Comparison of ENCODE assay signal across 8 mouse cellular contexts in genomic region chr10:59899341-59900173, GRCm38 (mm10). TPM values are rescaled to one million over a fixed set of nuclear protein-coding genes. Genes with fewer than 3 reads are reported as not detected.
A peak's percentile ranks its signal among the peaks of the same experiment; 100 is the strongest.
DNase-seq lines count a peak whose midpoint lies in the region; ATAC-seq and TF ChIP-seq lines count a peak whose summit lies in the region.

No protein-coding gene starts in this region.

- peak; percentile 89 for TF ChIP-seq POLR2A in CH12.LX (IDR thresholded peaks at IDR 0.05; ENCODE audit: low read depth, low read length)

- H3K79me2 ChIP-seq in CH12.LX (replicated peaks; ENCODE audit: control insufficient read depth, extremely low read depth, insufficient read depth, poor library complexity, severe bottlenecking): no peaks in the 10 kb centered on the region

- H3K9me3 ChIP-seq in CH12.LX (replicated peaks; ENCODE audit: low read length): no peaks in the 10 kb centered on the region
- no peaks in the 10 kb centered on the region for H3K9me3 ChIP-seq in forebrain, embryonic 12.5 days
- no peaks in the 10 kb centered on the region for H3K9me3 ChIP-seq in liver, postnatal 0 days (ENCODE audit: low read length)
- no peaks in the 10 kb centered on the region for H3K9me3 ChIP-seq in neural tube, embryonic 13.5 days

- peak overlapping the region; percentile 67 for H3K9ac ChIP-seq in CH12.LX (ENCODE audit: insufficient read depth, low read depth)
- peak overlapping the region; percentile 60 for H3K9ac ChIP-seq in forebrain, embryonic 12.5 days
- H3K9ac ChIP-seq in liver, postnatal 0 days (replicated peaks): peak overlapping the region; percentile 70
- peak overlapping the region; percentile 60 for H3K9ac ChIP-seq in neural tube, embryonic 13.5 days

- WGBS in forebrain, embryonic 12.5 days: 7% methylated on average over 21 of the region's 21 CpGs
- 9% methylated on average over 21 of the region's 21 CpGs for WGBS in liver, postnatal 0 days (ENCODE audit: insufficient replicate concordance)
- WGBS in neural tube, embryonic 13.5 days: 5% methylated on average over 21 of the region's 21 CpGs

- TF ChIP-seq CTCF in CH12.LX (conservative IDR thresholded peaks at IDR 0.05 in 1 of 2, IDR thresholded peaks at IDR 0.05 in 1 of 2; ENCODE audit: low read depth in 2 of 2, low read length in 2 of 2): no peak
- no peak for TF ChIP-seq CTCF in liver, postnatal 0 days (IDR thresholded peaks at IDR 0.05; ENCODE audit: low read depth)

- H3K4me1 ChIP-seq in CH12.LX (ENCODE audit: control insufficient read depth in 1 of 2, insufficient read depth in 2 of 2): peaks cover 70 to 90% of the 10 kb centered on the region in 2 experiments
- H3K4me1 ChIP-seq in forebrain, embryonic 12.5 days: peaks cover 86% of the 10 kb centered on the region
- H3K4me1 ChIP-seq in liver, postnatal 0 days (ENCODE audit: insufficient read depth): peaks cover 49% of the 10 kb centered on the region
- peaks cover 87% of the 10 kb centered on the region for H3K4me1 ChIP-seq in neural tube, embryonic 13.5 days (replicated peaks)

- peak; percentile 94 for ATAC-seq in forebrain, embryonic 12.5 days (ENCODE audit: low FRiP score)
- ATAC-seq in liver, postnatal 0 days: peak; percentile 94
- ATAC-seq in neural tube, embryonic 13.5 days (ENCODE audit: low read depth): peak; percentile 86

- intact Hi-C loops in heart, postnatal 10 days (cut with DNase I): no loop called here

- H3K4me2 ChIP-seq in CH12.LX (ENCODE audit: insufficient read depth, low read depth, poor library complexity, severe bottlenecking): peak overlapping the region; percentile 53
- peak overlapping the region; percentile 39 for H3K4me2 ChIP-seq in forebrain, embryonic 12.5 days
- H3K4me2 ChIP-seq in liver, postnatal 0 days (ENCODE audit: low read depth, low read length): peak overlapping the region; percentile 75
- peak overlapping the region; percentile 31 for H3K4me2 ChIP-seq in neural tube, embryonic 13.5 days

- peak overlapping the region; percentile 29 to 37 (median 30) for H3K4me3 ChIP-seq in CH12.LX (replicated peaks in 1 of 3; ENCODE audit: low read depth in 2 of 3, low read length in 2 of 3, poor library complexity in 1 of 3)
- 0 out of 2 replicates have a peak overlapping the region, but pooled peaks have one; percentile 7 for H3K4me3 ChIP-seq in forebrain, embryonic 12.5 days (replicated peaks)
- peak overlapping the region; percentile 25 for H3K4me3 ChIP-seq in liver, postnatal 0 days (ENCODE audit: low read depth, low read length)
- no peak overlapping the region for H3K4me3 ChIP-seq in neural tube, embryonic 13.5 days

- peak; percentile 94 for DNase-seq in CH12.LX (ENCODE audit: extremely low read depth)
- DNase-seq in c-Kit-positive CD71-positive TER-119-negative erythroid progenitor cells, embryonic 14.5 days (ENCODE audit: low read depth): peak; percentile 78
- peak; percentile 85 to 90 for DNase-seq in heart, postnatal 10 days
- DNase-seq in layer of hippocampus, adult 11-12 months (ENCODE audit: low spot score): peak; percentile 95
- DNase-seq in liver, postnatal 0 days: peak; percentile 92
- peak; percentile 92 to 96 for DNase-seq in thymus, adult 18-20 months

- dilution Hi-C loops in CH12.LX (cut with MboI; ENCODE audit: extremely low pct_ligation_motif_present, extremely low pct_unique_long_range_greater_than_20kb, low sequenced_read_pairs): no loop called here

- in situ Hi-C loops in CH12.LX (cut with MboI; ENCODE audit: low pct_ligation_motif_present, low pct_unique_long_range_greater_than_20kb, low sequenced_read_pairs): loop anchor here (5.0 to 25.0 kb wide), 5 partner anchors 53 to 488 kb away; partner anchors contain the start of genes Ddit4 and Gm17455

- H3K27me3 ChIP-seq in CH12.LX (replicated peaks): no peaks in the 10 kb centered on the region
- no peaks in the 10 kb centered on the region for H3K27me3 ChIP-seq in forebrain, embryonic 12.5 days
- H3K27me3 ChIP-seq in liver, postnatal 0 days (ENCODE audit: insufficient read depth, low read length): no peaks in the 10 kb centered on the region
- no peaks in the 10 kb centered on the region for H3K27me3 ChIP-seq in neural tube, embryonic 13.5 days

- no peak for TF ChIP-seq RAD21 in CH12.LX (IDR thresholded peaks at IDR 0.05; ENCODE audit: low read depth, low read length)

- peak; percentile 32; the same call in 1 of the 2 replicates for TF ChIP-seq EP300 in CH12.LX (IDR thresholded peaks at IDR 0.05; ENCODE audit: low read length)
- TF ChIP-seq EP300 in liver, postnatal 0 days (IDR thresholded peaks at IDR 0.05; ENCODE audit: low read depth): no peak; the same call in 1 of the 2 replicates

- H3K36me3 ChIP-seq in CH12.LX (replicated peaks in 1 of 2; ENCODE audit: control insufficient read depth in 1 of 2, insufficient read depth in 1 of 2, low read length in 1 of 2): peaks cover 33 to 37% of the 10 kb centered on the region in 2 experiments
- peaks cover 19% of the 10 kb centered on the region for H3K36me3 ChIP-seq in forebrain, embryonic 12.5 days (replicated peaks)
- H3K36me3 ChIP-seq in liver, postnatal 0 days (replicated peaks; ENCODE audit: insufficient read depth, low read length): peaks cover 40% of the 10 kb centered on the region
- H3K36me3 ChIP-seq in neural tube, embryonic 13.5 days: peaks cover 23% of the 10 kb centered on the region

- H3K27ac ChIP-seq in CH12.LX (ENCODE audit: insufficient read depth, low read depth): peak overlapping the region; percentile 90
- H3K27ac ChIP-seq in forebrain, embryonic 12.5 days: peak overlapping the region; percentile 100
- H3K27ac ChIP-seq in liver, postnatal 0 days (ENCODE audit: low read depth): peak overlapping the region; percentile 94
- H3K27ac ChIP-seq in neural tube, embryonic 13.5 days (replicated peaks): peak overlapping the region; percentile 98

TF ChIP-seq in CH12.LX, 34 proteins besides CTCF, POLR2A, EP300 and RAD21 (continues in another document):
- TF ChIP-seq BHLHE40 (IDR thresholded peaks at IDR 0.05; ENCODE audit: low read depth, low read length) (peak; percentile 14; the same call in 1 of the 2 replicates), ZC3H11A (IDR thresholded peaks at IDR 0.05; ENCODE audit: low read depth, low read length) (no peak), POLR2AphosphoS2 (IDR thresholded peaks at IDR 0.05; ENCODE audit: low read depth, low read length) (peak; percentile 71; the same call in 1 of the 2 replicates), E2F4 (IDR thresholded peaks at IDR 0.05; ENCODE audit: insufficient replicate concordance, low read depth, low read length) (no peak), NRF1 (IDR thresholded peaks at IDR 0.05; ENCODE audit: low read depth, low read length) (no peak; the same call in 1 of the 2 replicates), KAT2A (IDR thresholded peaks at IDR 0.05; ENCODE audit: insufficient replicate concordance, low read length) (0 out of 2 replicates have a peak, but pooled peaks have one; percentile 6), MXI1 (IDR thresholded peaks at IDR 0.05; ENCODE audit: low read depth, low read length) (0 out of 2 replicates have a peak, but pooled peaks have one; percentile 19), TBP (conservative IDR thresholded peaks at IDR 0.05; ENCODE audit: low read depth, low read length) (no peak), IRF4 (IDR thresholded peaks at IDR 0.05; ENCODE audit: low read depth, low read length) (no peak), MEF2A (IDR thresholded peaks at IDR 0.05; ENCODE audit: borderline replicate concordance, low read depth, low read length) (peak; percentile 71), TCF12 (IDR thresholded peaks at IDR 0.05; ENCODE audit: low read depth, low read length) (peak; percentile 83), UBTF (IDR thresholded peaks at IDR 0.05; ENCODE audit: low read depth, low read length) (no peak), RCOR1 (conservative IDR thresholded peaks at IDR 0.05; ENCODE audit: low read depth, low read length) (no peak), CHD1 (IDR thresholded peaks at IDR 0.05; ENCODE audit: low read depth, low read length) (peak; percentile 48; the same call in 1 of the 2 replicates), SIN3A (IDR thresholded peaks at IDR 0.05; ENCODE audit: low read length) (peak; percentile 44; the same call in 1 of the 2 replicates), ZNF384 (IDR thresholded peaks at IDR 0.05; ENCODE audit: low read depth, low read length) (no peak), CHD2 (IDR thresholded peaks at IDR 0.05; ENCODE audit: low read length) (0 out of 2 replicates have a peak, but pooled peaks have one; percentile 8), HCFC1 (IDR thresholded peaks at IDR 0.05; ENCODE audit: low read depth, low read length) (no peak), GABPA (IDR thresholded peaks at IDR 0.05; ENCODE audit: insufficient replicate concordance, low read depth, low read length) (no peak), MAFK (IDR thresholded peaks at IDR 0.05; ENCODE audit: insufficient replicate concordance, low read length) (0 out of 2 replicates have a peak, but pooled peaks have one; percentile 15), PAX5 (IDR thresholded peaks at IDR 0.05; ENCODE audit: low read length) (no peak), MAZ (IDR thresholded peaks at IDR 0.05; ENCODE audit: low read depth, low read length) (peak; percentile 99), MYC (IDR thresholded peaks at IDR 0.05; ENCODE audit: low read depth, low read length) (0 out of 2 replicates have a peak, but pooled peaks have one; percentile 12), SMC3 (IDR thresholded peaks at IDR 0.05; ENCODE audit: low read depth, low read length) (no peak), MAX (IDR thresholded peaks at IDR 0.05; ENCODE audit: low read length) (no peak; the same call in 1 of the 2 replicates)

RNA-seq across cellular contexts. Expression of gene Dnajb12, which starts 20.2 kb away (rescaled TPM):
- total RNA-seq in CH12.LX (2012; rRNA removed) (17.0 and 21.5 TPM in 2 replicates), CH12.LX (2014; rRNA removed) (13.1 and 13.9 TPM in 2 replicates)
- 30.3 and 35.9 TPM in 2 replicates for polyA plus RNA-seq in CH12.LX (2012; ENCODE audit: insufficient read length, low read depth)
- polyA plus RNA-seq in forebrain, embryonic 12.5 days (2016; fragmentation: Nextera tagmentation; extraction: Ambion mirVana): 21.2 and 22.7 TPM in 2 replicates
- total RNA-seq in heart, postnatal 10 days (2021): 10 to 100 TPM; 35.2 to 41.9 TPM
- 15.5 and 17.0 TPM in 2 replicates for polyA plus RNA-seq in liver, postnatal 0 days (2015; fragmentation: Nextera tagmentation; extraction: Ambion mirVana)
- 20.4 and 21.2 TPM in 2 replicates for polyA plus RNA-seq in neural tube, embryonic 13.5 days (2015; fragmentation: Nextera tagmentation; extraction: Ambion mirVana)

RNA-seq across cellular contexts. Expression of gene Ddit4, which starts 52.1 kb away (rescaled TPM):
- total RNA-seq in CH12.LX (2012; rRNA removed) (45.7 and 136 TPM in 2 replicates), CH12.LX (2014; rRNA removed) (37.5 and 50.6 TPM in 2 replicates)
- polyA plus RNA-seq in CH12.LX (2012; ENCODE audit: insufficient read length, low read depth): 38.9 and 39.5 TPM in 2 replicates
- polyA plus RNA-seq in forebrain, embryonic 12.5 days (2016; fragmentation: Nextera tagmentation; extraction: Ambion mirVana): 58.9 and 61.6 TPM in 2 replicates
- total RNA-seq in heart, postnatal 10 days (2021): 100 to 1,000 TPM in 1 of 2 experiments, 10 to 100 TPM in 1; 65.8 to 116 TPM
- polyA plus RNA-seq in liver, postnatal 0 days (2015; fragmentation: Nextera tagmentation; extraction: Ambion mirVana): 3.6 and 5.2 TPM in 2 replicates
- 72.8 and 78.2 TPM in 2 replicates for polyA plus RNA-seq in neural tube, embryonic 13.5 days (2015; fragmentation: Nextera tagmentation; extraction: Ambion mirVana)
